36 mouse cellular contexts compared by ENCODE assay signal in the genomic region with DNA sequence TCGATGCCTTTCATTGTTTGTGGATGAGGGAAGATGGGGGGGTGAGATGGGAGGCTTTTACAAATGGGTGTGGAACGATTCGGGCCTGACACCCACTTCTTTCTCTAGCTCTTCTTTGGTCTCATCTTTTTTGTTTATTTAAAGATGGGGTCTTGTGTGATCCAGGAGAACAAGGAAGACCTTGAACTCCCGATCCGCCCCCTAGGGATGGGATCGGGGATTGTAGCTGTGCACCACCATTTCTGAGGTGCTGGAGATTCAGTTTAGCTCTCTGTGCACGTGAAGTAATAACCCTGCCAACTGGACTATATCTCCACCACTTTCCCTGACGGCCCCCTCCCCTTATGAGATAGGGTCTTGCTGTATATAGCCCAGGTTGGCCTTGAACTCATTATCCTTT. TPM values are rescaled to one million over a fixed set of nuclear protein-coding genes. Genes with fewer than 3 reads are reported as not detected.
A peak's percentile ranks its signal among the peaks of the same experiment; 100 is the strongest.
DNase-seq lines count a peak whose midpoint lies in the region; ATAC-seq and TF ChIP-seq lines count a peak whose summit lies in the region.
"Had no signal": no experiment of that assay in that cellular context is flagged by ENCODE, and none has a peak within 500 bp of the region (broad histone marks: within the 10 kb centered on the region; RNA-seq: fewer than 3 reads in every experiment).

No protein-coding gene starts in this region.

- WGBS in midbrain, embryonic 16.5 days = 71% methylated on average over 8 of the region's 8 CpGs

- no peak for DNase-seq in left cerebral cortex, adult 2 months (ENCODE audit: extremely low spot score in 1 of 2, low spot score in 2 of 2)
- DNase-seq in left cerebral cortex, adult 18-20 months (ENCODE audit: low spot score in 2 of 2) = no peak
- DNase-seq in CH12.LX (ENCODE audit: extremely low read depth) = no peak
- peak; percentile 48 for DNase-seq in ES-CJ7 (ENCODE audit: low read depth, low spot score)
- DNase-seq in brain, embryonic 14.5 days (ENCODE audit: low read depth) = no peak
- DNase-seq in kidney, adult 18-20 months = no peak
- DNase-seq in left cerebral cortex, postnatal 10 days (ENCODE audit: extremely low spot score in 1 of 2, low spot score in 2 of 2) = no peak
- DNase-seq: adrenal gland, postnatal 10 days; B cell, adult 2 months; cerebellum, adult 11-12 months; cerebellum, adult 9-11 months; embryo, embryonic 11 days; gastrocnemius, postnatal 36 days; heart, adult 18-20 months; kidney, adult 9 months; kidney, postnatal 14 days; lung, postnatal 10 days; right cerebral cortex, postnatal 25 days; thymus, postnatal 4 days had no signal

- no peak for TF ChIP-seq POLR2A in CH12.LX (IDR thresholded peaks at IDR 0.05; ENCODE audit: low read depth, low read length)
- no peak for TF ChIP-seq POLR2A in brain, embryonic 14.5 days (IDR thresholded peaks at IDR 0.05; ENCODE audit: borderline replicate concordance, extremely low read depth, insufficient read depth, insufficient read length, poor library complexity, severe bottlenecking)

- peak; percentile 12; the same call in 1 of the 2 replicates for TF ChIP-seq CTCF in left cerebral cortex, adult 2 months (IDR thresholded peaks at IDR 0.05)
- TF ChIP-seq CTCF in CH12.LX (conservative IDR thresholded peaks at IDR 0.05 in 1 of 2, IDR thresholded peaks at IDR 0.05 in 1 of 2; ENCODE audit: low read depth in 2 of 2, low read length in 2 of 2) = peak in 1 of 2 experiments; percentile 34; a peak in 2 of 4 replicates
- TF ChIP-seq CTCF in brain, embryonic 14.5 days (IDR thresholded peaks at IDR 0.05; ENCODE audit: borderline replicate concordance, extremely low read depth, insufficient read depth, insufficient read length) = peak; percentile 14; the same call in 1 of the 2 replicates

- TF ChIP-seq EP300 in CH12.LX (IDR thresholded peaks at IDR 0.05; ENCODE audit: low read length) = no peak

- peaks cover 36% of the 10 kb centered on the region for H3K27me3 ChIP-seq in CH12.LX (replicated peaks)
- H3K27me3 ChIP-seq in midbrain, embryonic 16.5 days (ENCODE audit: control insufficient read depth, insufficient read depth, low read depth, low read length) = no peaks in the 10 kb centered on the region
- H3K27me3 ChIP-seq: embryonic facial prominence, embryonic 12.5 days; forebrain, embryonic 15.5 days; heart, embryonic 12.5 days; hindbrain, embryonic 12.5 days; limb, embryonic 15.5 days; midbrain, embryonic 13.5 days; stomach, embryonic 15.5 days had no signal

- H3K4me1 ChIP-seq in CH12.LX (ENCODE audit: control insufficient read depth in 1 of 2, insufficient read depth in 2 of 2) = peaks cover 2 to 24% of the 10 kb centered on the region in 2 experiments; a peak in 2 of 4 replicates
- H3K4me1 ChIP-seq in midbrain, embryonic 16.5 days (ENCODE audit: control insufficient read depth, insufficient read depth, low read length) = no peaks in the 10 kb centered on the region
- H3K4me1 ChIP-seq: embryonic facial prominence, embryonic 12.5 days; forebrain, embryonic 10.5 days; forebrain, embryonic 15.5 days; hindbrain, embryonic 12.5 days; intestine, embryonic 15.5 days; limb, embryonic 15.5 days; midbrain, embryonic 13.5 days; stomach, embryonic 15.5 days had no signal

- 0 out of 2 replicates have a peak overlapping the region, but pooled peaks have one; percentile 24 for H3K4me2 ChIP-seq in CH12.LX (ENCODE audit: insufficient read depth, low read depth, poor library complexity, severe bottlenecking)
- no peak overlapping the region for H3K4me2 ChIP-seq in midbrain, embryonic 16.5 days (ENCODE audit: low read length)
- H3K4me2 ChIP-seq: embryonic facial prominence, embryonic 12.5 days; forebrain, embryonic 15.5 days; heart, embryonic 12.5 days; hindbrain, embryonic 12.5 days; intestine, embryonic 15.5 days; limb, embryonic 15.5 days; midbrain, embryonic 13.5 days; stomach, embryonic 15.5 days had no signal

- no peak for TF ChIP-seq RAD21 in CH12.LX (IDR thresholded peaks at IDR 0.05; ENCODE audit: low read depth, low read length)

- H3K4me3 ChIP-seq in left cerebral cortex, adult 2 months = no peak overlapping the region
- no peak overlapping the region for H3K4me3 ChIP-seq in CH12.LX (replicated peaks in 1 of 3; ENCODE audit: low read depth in 2 of 3, low read length in 2 of 3, poor library complexity in 1 of 3)
- no peak overlapping the region for H3K4me3 ChIP-seq in midbrain, embryonic 16.5 days (ENCODE audit: low read depth, low read length)
- H3K4me3 ChIP-seq: embryonic facial prominence, embryonic 12.5 days; forebrain, embryonic 10.5 days; forebrain, embryonic 15.5 days; heart, embryonic 12.5 days; hindbrain, embryonic 12.5 days; intestine, embryonic 15.5 days; limb, embryonic 10.5 days; limb, embryonic 15.5 days; midbrain, embryonic 13.5 days; stomach, embryonic 15.5 days had no signal

- in situ Hi-C loops in CH12.LX (cut with MboI; ENCODE audit: low pct_ligation_motif_present, low pct_unique_long_range_greater_than_20kb, low sequenced_read_pairs) = loop anchor here (10.0 kb wide), 1 partner anchor 49 kb away; the partner anchor contains the start of gene Trim56

- H3K9me3 ChIP-seq in CH12.LX (replicated peaks; ENCODE audit: low read length) = peaks cover 2% of the 10 kb centered on the region
- H3K9me3 ChIP-seq in midbrain, embryonic 16.5 days (replicated peaks; ENCODE audit: control insufficient read depth, low read length, poor library complexity, severe bottlenecking) = no peaks in the 10 kb centered on the region
- H3K9me3 ChIP-seq: embryonic facial prominence, embryonic 12.5 days; forebrain, embryonic 10.5 days; forebrain, embryonic 15.5 days; heart, embryonic 12.5 days; hindbrain, embryonic 12.5 days; intestine, embryonic 15.5 days; limb, embryonic 10.5 days; limb, embryonic 15.5 days; midbrain, embryonic 13.5 days; stomach, embryonic 15.5 days had no signal

- intact Hi-C loops in left cerebral cortex, adult 2 months (cut with DNase I) = no loop called here
- intact Hi-C loops in left cerebral cortex, postnatal 10 days (cut with DNase I) = no loop called here

- dilution Hi-C loops in CH12.LX (cut with MboI; ENCODE audit: extremely low pct_ligation_motif_present, extremely low pct_unique_long_range_greater_than_20kb, low sequenced_read_pairs) = no loop called here

- no peak overlapping the region for H3K9ac ChIP-seq in CH12.LX (ENCODE audit: insufficient read depth, low read depth)
- H3K9ac ChIP-seq in midbrain, embryonic 16.5 days (ENCODE audit: low read depth, low read length) = no peak overlapping the region
- H3K9ac ChIP-seq: embryonic facial prominence, embryonic 12.5 days; forebrain, embryonic 15.5 days; heart, embryonic 12.5 days; hindbrain, embryonic 12.5 days; intestine, embryonic 15.5 days; limb, embryonic 15.5 days; midbrain, embryonic 13.5 days; stomach, embryonic 15.5 days had no signal

- no peaks in the 10 kb centered on the region for H3K36me3 ChIP-seq in CH12.LX (replicated peaks in 1 of 2; ENCODE audit: control insufficient read depth in 1 of 2, insufficient read depth in 1 of 2, low read length in 1 of 2)
- H3K36me3 ChIP-seq in midbrain, embryonic 16.5 days (ENCODE audit: control insufficient read depth, insufficient read depth, low read length) = no peaks in the 10 kb centered on the region
- H3K36me3 ChIP-seq: embryonic facial prominence, embryonic 12.5 days; forebrain, embryonic 10.5 days; forebrain, embryonic 15.5 days; hindbrain, embryonic 12.5 days; intestine, embryonic 15.5 days; limb, embryonic 10.5 days; limb, embryonic 15.5 days; midbrain, embryonic 13.5 days; stomach, embryonic 15.5 days had no signal

- H3K79me2 ChIP-seq in CH12.LX (replicated peaks; ENCODE audit: control insufficient read depth, extremely low read depth, insufficient read depth, poor library complexity, severe bottlenecking) = no peaks in the 10 kb centered on the region

- no peak for ATAC-seq in midbrain, embryonic 16.5 days
- ATAC-seq: forebrain, embryonic 15.5 days; hindbrain, postnatal 0 days; intestine, embryonic 15.5 days; midbrain, embryonic 13.5 days had no signal

- H3K27ac ChIP-seq in left cerebral cortex, adult 2 months = no peak overlapping the region
- no peak overlapping the region for H3K27ac ChIP-seq in CH12.LX (ENCODE audit: insufficient read depth, low read depth)
- no peak overlapping the region for H3K27ac ChIP-seq in midbrain, embryonic 16.5 days (ENCODE audit: low read length)
- H3K27ac ChIP-seq: embryonic facial prominence, embryonic 12.5 days; forebrain, embryonic 10.5 days; forebrain, embryonic 15.5 days; hindbrain, embryonic 12.5 days; hindbrain, postnatal 0 days; intestine, embryonic 15.5 days; limb, embryonic 10.5 days; limb, embryonic 15.5 days; macrophage; midbrain, embryonic 13.5 days; stomach, embryonic 15.5 days had no signal

RNA-seq across cellular contexts. Expression of gene Serpine1, which starts 6.1 kb away (rescaled TPM):
- total RNA-seq in left cerebral cortex, adult 2 months (2021) = 1 to 10 TPM in 1 of 2 experiments, under 1 TPM in 1; 0.91 to 1.1 TPM
- under 1 TPM; 0.70 to 0.89 TPM for total RNA-seq in left cerebral cortex, adult 18-20 months (2021)
- 0.34 and 0.51 TPM in 2 replicates for total RNA-seq in CH12.LX (2012; rRNA removed)
- total RNA-seq in CH12.LX (2014; rRNA removed) = 0.84 and 1.8 TPM in 2 replicates
- 0.44 and 0.61 TPM in 2 replicates for polyA plus RNA-seq in CH12.LX (2012; ENCODE audit: insufficient read length, low read depth)
- 2.1 and 2.6 TPM in 2 replicates for polyA plus RNA-seq in brain, embryonic 14.5 days (2012; rRNA removed)
- 0.25 and 0.41 TPM in 2 replicates for polyA plus RNA-seq in midbrain, embryonic 16.5 days (2015; fragmentation: Nextera tagmentation; extraction: Ambion mirVana)
- under 1 TPM; 0.71 to 0.97 TPM for total RNA-seq in left cerebral cortex, postnatal 10 days (2021)
- total RNA-seq: neutrophil, adult 5-6 weeks had no signal
- polyA plus RNA-seq: neural tube, embryonic 11.5 days had no signal

RNA-seq across cellular contexts. Expression of gene Ap1s1, which starts 20.0 kb away (rescaled TPM):
- 100 to 1,000 TPM; 349 to 354 TPM for total RNA-seq in left cerebral cortex, adult 2 months (2021)
- 100 to 1,000 TPM; 391 to 401 TPM for total RNA-seq in left cerebral cortex, adult 18-20 months (2021)
- total RNA-seq in CH12.LX (2012; rRNA removed) (98.8 and 113 TPM in 2 replicates), CH12.LX (2014; rRNA removed) (68.0 and 77.8 TPM in 2 replicates)
- polyA plus RNA-seq in CH12.LX (2012; ENCODE audit: insufficient read length, low read depth) = 102 and 115 TPM in 2 replicates
- 162 and 163 TPM in 2 replicates for polyA plus RNA-seq in brain, embryonic 14.5 days (2012; rRNA removed)
- polyA plus RNA-seq in midbrain, embryonic 16.5 days (2015; fragmentation: Nextera tagmentation; extraction: Ambion mirVana) = 296 and 303 TPM in 2 replicates
- 100 to 1,000 TPM; 228 to 230 TPM for total RNA-seq in left cerebral cortex, postnatal 10 days (2021)

RNA-seq across cellular contexts. Expression of gene Vgf, which starts 39.7 kb away (rescaled TPM):
- total RNA-seq in left cerebral cortex, adult 2 months (2021) = 100 to 1,000 TPM; 433 to 446 TPM
- 100 to 1,000 TPM; 390 to 400 TPM for total RNA-seq in left cerebral cortex, adult 18-20 months (2021)
- total RNA-seq in CH12.LX (2012; rRNA removed) (0.38 TPM in 1 of 2 replicates, not detected in the other), CH12.LX (2014; rRNA removed) (not detected in 2 replicates)
- polyA plus RNA-seq in CH12.LX (2012; ENCODE audit: insufficient read length, low read depth) = not detected in 2 replicates
- 6.7 and 9.3 TPM in 2 replicates for polyA plus RNA-seq in brain, embryonic 14.5 days (2012; rRNA removed)
- 12.6 and 15.6 TPM in 2 replicates for polyA plus RNA-seq in midbrain, embryonic 16.5 days (2015; fragmentation: Nextera tagmentation; extraction: Ambion mirVana)
- total RNA-seq in left cerebral cortex, postnatal 10 days (2021) = 100 to 1,000 TPM; 200 to 207 TPM
- total RNA-seq: gastrocnemius, adult 18-20 months; gastrocnemius, postnatal 36 days; heart, adult 18-20 months; neutrophil, adult 5-6 weeks had no signal
- polyA plus RNA-seq: heart, embryonic 12.5 days; heart, postnatal 0 days; macrophage had no signal

RNA-seq across cellular contexts. Expression of gene Trim56, which starts 50.1 kb away (rescaled TPM):
- 1 to 10 TPM; 4.3 to 5.7 TPM for total RNA-seq in left cerebral cortex, adult 2 months (2021)
- 1 to 10 TPM; 4.2 to 4.7 TPM for total RNA-seq in left cerebral cortex, adult 18-20 months (2021)
- total RNA-seq in CH12.LX (2012; rRNA removed) (11.8 and 12.9 TPM in 2 replicates), CH12.LX (2014; rRNA removed) (6.0 and 7.6 TPM in 2 replicates)
- 10.8 and 11.2 TPM in 2 replicates for polyA plus RNA-seq in CH12.LX (2012; ENCODE audit: insufficient read length, low read depth)
- 1.2 and 2.2 TPM in 2 replicates for polyA plus RNA-seq in brain, embryonic 14.5 days (2012; rRNA removed)
- polyA plus RNA-seq in midbrain, embryonic 16.5 days (2015; fragmentation: Nextera tagmentation; extraction: Ambion mirVana) = 1.8 and 2.5 TPM in 2 replicates
- 1 to 10 TPM; 3.0 to 3.9 TPM for total RNA-seq in left cerebral cortex, postnatal 10 days (2021)

Comparison
In these comparisons a context has a peak if more than half of its experiments do, and no peak if none do; other contexts are left out.
1. RNA of gene Vgf, which starts 39.7 kb away (total RNA-seq): 433 to 446 TPM in left cerebral cortex, adult 2 months, 390 to 400 TPM in left cerebral cortex, adult 18-20 months and 200 to 207 TPM in left cerebral cortex, postnatal 10 days; 0.38 TPM in CH12.LX; every median in the first group is over 100 times any median in the second.